Mouse (Mus musculus) ES-E14 (cell line): ENCODE results near the gene Wnk2.

Experiments
- HCFC1 ChIP-seq: IDR thresholded peaks from 2 replicates; pipeline ENCODE4 v1.6.1; 2012; ENCODE audit warnings: low read length, inconsistent platforms, borderline replicate concordance; ENCODE audit not compliant: insufficient read depth
- MAFK ChIP-seq: IDR thresholded peaks from 2 replicates; pipeline ENCODE4 v1.6.1; 2014; ENCODE audit warnings: mild to moderate bottlenecking, low read depth, low read length, inconsistent platforms; ENCODE audit not compliant: insufficient read depth
- ZC3H11A ChIP-seq: IDR thresholded peaks from 2 replicates; pipeline ENCODE4 v1.6.1; 2012; ENCODE audit warnings: low read depth, mild to moderate bottlenecking, inconsistent platforms, low read length, borderline replicate concordance
- ZNF384 ChIP-seq: IDR thresholded peaks from 2 replicates; pipeline ENCODE4 v1.6.1; 2012; ENCODE audit warnings: low read depth, low read length, inconsistent platforms

DNA sequence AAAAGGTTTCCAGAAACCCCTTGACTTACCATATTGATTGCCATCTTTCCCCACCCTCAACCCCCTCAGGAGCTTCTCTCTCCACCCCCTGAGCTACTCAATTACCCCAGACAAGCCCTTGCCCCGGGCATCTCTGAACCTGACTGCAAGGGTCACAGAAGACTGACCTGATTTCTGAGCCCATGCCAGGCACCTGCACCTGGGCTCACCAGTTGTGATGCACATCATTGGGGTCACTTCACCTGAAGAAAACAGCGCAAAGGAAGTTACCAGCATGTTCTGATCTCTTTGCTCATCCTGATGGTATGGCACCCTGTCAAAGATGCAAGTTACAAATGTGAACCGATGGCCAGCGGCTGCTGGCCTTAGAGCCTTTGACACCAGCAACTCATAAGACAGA lies 873 bp upstream of the Wnk2 start:
- no peak for TF ChIP-seq ZNF384
- no peak for TF ChIP-seq ZC3H11A
- TF ChIP-seq HCFC1, result no peak
- no peak for TF ChIP-seq MAFK
